8 mouse cellular contexts compared by ENCODE assay signal in genomic region chr2:3715424-3715823, GRCm38 (mm10).
DNase-seq lines count a peak whose midpoint lies in the region; ATAC-seq and TF ChIP-seq lines count a peak whose summit lies in the region.

No protein-coding gene starts in this region.

- no peak overlapping the region; the same call in 1 of the 2 replicates for H3K27ac ChIP-seq in kidney, adult 2 months (ENCODE audit: insufficient read depth, low read depth, low read length)
- peak overlapping the region; percentile 62; the same call in 1 of the 2 replicates for H3K27ac ChIP-seq in bone marrow, adult 2 months (ENCODE audit: control insufficient read depth, insufficient read depth, low read depth, low read length, poor library complexity)
- H3K27ac ChIP-seq in hindbrain, embryonic 15.5 days (replicated peaks) = no peak overlapping the region
- no peak overlapping the region for H3K27ac ChIP-seq in midbrain, embryonic 15.5 days

- H3K36me3 ChIP-seq in kidney, adult 2 months (ENCODE audit: control insufficient read depth, insufficient read depth, low read length) = no peaks in the 10 kb centered on the region
- no peaks in the 10 kb centered on the region for H3K36me3 ChIP-seq in hindbrain, embryonic 15.5 days
- no peaks in the 10 kb centered on the region for H3K36me3 ChIP-seq in midbrain, embryonic 15.5 days (replicated peaks)

- no peaks in the 10 kb centered on the region for H3K27me3 ChIP-seq in kidney, adult 2 months (replicated peaks; ENCODE audit: control insufficient read depth, insufficient read depth, low read length)
- H3K27me3 ChIP-seq in hindbrain, embryonic 15.5 days = no peaks in the 10 kb centered on the region
- H3K27me3 ChIP-seq in midbrain, embryonic 15.5 days (replicated peaks) = no peaks in the 10 kb centered on the region

- TF ChIP-seq POLR2A in kidney, adult 2 months (IDR thresholded peaks at IDR 0.05; ENCODE audit: low read depth, low read length) = no peak
- no peak for TF ChIP-seq POLR2A in bone marrow, adult 2 months (IDR thresholded peaks at IDR 0.05; ENCODE audit: borderline replicate concordance, control insufficient read depth, low read depth, low read length)

- no peak for TF ChIP-seq CTCF in kidney, adult 2 months (conservative IDR thresholded peaks at IDR 0.05; ENCODE audit: insufficient read depth, insufficient read length, low read depth, low read length)
- TF ChIP-seq CTCF in bone marrow, adult 2 months (IDR thresholded peaks at IDR 0.05; ENCODE audit: control insufficient read depth, insufficient read depth, low read length) = no peak

- no peak overlapping the region for H3K9ac ChIP-seq in hindbrain, embryonic 15.5 days
- H3K9ac ChIP-seq in midbrain, embryonic 15.5 days = no peak overlapping the region

- peaks cover 25% of the 10 kb centered on the region for H3K4me1 ChIP-seq in kidney, adult 2 months (ENCODE audit: control insufficient read depth, insufficient read depth, low read length)
- H3K4me1 ChIP-seq in bone marrow, adult 2 months (ENCODE audit: control insufficient read depth, insufficient read depth, low read length) = peaks cover 9% of the 10 kb centered on the region
- peaks cover 38% of the 10 kb centered on the region for H3K4me1 ChIP-seq in hindbrain, embryonic 15.5 days (replicated peaks)
- H3K4me1 ChIP-seq in midbrain, embryonic 15.5 days = peaks cover 36% of the 10 kb centered on the region

- DNase-seq in kidney, adult 2 months = no peak
- no peak for DNase-seq in kidney, postnatal 14 days
- no peak for DNase-seq in left cerebral cortex, postnatal 36 days (ENCODE audit: low spot score in 2 of 2)
- no peak for DNase-seq in left cerebral cortex, adult 8-10 months (ENCODE audit: low spot score in 2 of 2)
- no peak for DNase-seq in right cerebral cortex, postnatal 36 days (ENCODE audit: low spot score in 2 of 2)

- H3K9me3 ChIP-seq in hindbrain, embryonic 15.5 days = no peaks in the 10 kb centered on the region
- no peaks in the 10 kb centered on the region for H3K9me3 ChIP-seq in midbrain, embryonic 15.5 days

- peak overlapping the region; percentile 87 for H3K4me2 ChIP-seq in hindbrain, embryonic 15.5 days
- peak overlapping the region; percentile 64 for H3K4me2 ChIP-seq in midbrain, embryonic 15.5 days

- 17% methylated on average over 3 of the region's 3 CpGs for WGBS in kidney, adult 2 months
- 0% methylated on average over 3 of the region's 3 CpGs for WGBS in bone marrow, adult 2 months
- 63% methylated on average over 3 of the region's 3 CpGs for WGBS in hindbrain, embryonic 15.5 days
- WGBS in midbrain, embryonic 15.5 days = 63% methylated on average over 3 of the region's 3 CpGs

- intact Hi-C loops in left cerebral cortex, postnatal 36 days (cut with DNase I) = no loop called here

- peak overlapping the region; percentile 1 for H3K4me3 ChIP-seq in kidney, adult 2 months (ENCODE audit: insufficient read depth, low read depth, low read length)
- H3K4me3 ChIP-seq in bone marrow, adult 2 months (replicated peaks; ENCODE audit: control insufficient read depth, low read depth, low read length) = peak overlapping the region; percentile 74
- H3K4me3 ChIP-seq in hindbrain, embryonic 15.5 days = no peak overlapping the region
- no peak overlapping the region for H3K4me3 ChIP-seq in midbrain, embryonic 15.5 days

- ATAC-seq in hindbrain, embryonic 15.5 days (ENCODE audit: low FRiP score, low read depth) = no peak
- ATAC-seq in midbrain, embryonic 15.5 days (replicated peaks) = no peak

Comparison
In these comparisons a context has a peak if more than half of its experiments do, and no peak if none do; other contexts are left out.
1. H3K4me3 ChIP-seq: peak in kidney, adult 2 months (single experiment) and bone marrow, adult 2 months (single experiment); none in hindbrain, embryonic 15.5 days (single experiment) and midbrain, embryonic 15.5 days (single experiment).